Mouse (Mus musculus) brain, embryonic 14.5 days (tissue): ENCODE data around the gene Tnfsf9.

ENCODE experiments used
- CTCF ChIP-seq: fragments of 200-500 bp; IDR thresholded peaks from 2 replicates; pipeline ENCODE4 v1.5.1; 2012; ENCODE audit warnings: inconsistent platforms, mild to moderate bottlenecking, moderate library complexity, borderline replicate concordance; ENCODE audit not compliant: insufficient read depth, insufficient read length; ENCODE audit errors: extremely low read depth
- POLR2A ChIP-seq: fragments of 200-500 bp; IDR thresholded peaks from 2 replicates; pipeline ENCODE4 v1.6.1; 2012; ENCODE audit warnings: mild to moderate bottlenecking, inconsistent platforms, borderline replicate concordance; ENCODE audit not compliant: poor library complexity, insufficient read depth, insufficient read length, severe bottlenecking; ENCODE audit errors: extremely low read depth

- TF ChIP-seq POLR2A (no peak), CTCF (no peak)
Observed at GRCm38 (mm10) chr17:57082481-57082880, 22.6 kb upstream of the Tnfsf9 start.
